Mouse (Mus musculus) lung, postnatal 25 days (tissue): ENCODE results near the gene Hoxb4.

ENCODE experiments used
- DNase-seq: peaks from one replicate; pipeline ENCODE4 v3.0.0; 2022; ENCODE audit warnings: low spot score

Gene Hoxb4

GRCm38 (mm10) chr11:96317608-96318367 is at the start of gene Hoxb4:
TSS of gene Hoxb4 (plus strand) at chr11:96318267.
- DNase-seq: no peak

- no peak for DNase-seq
Observed at GRCm38 (mm10) chr11:96269869-96270268, 48.2 kb upstream of the Hoxb4 start.

- no peak for DNase-seq
Observed at GRCm38 (mm10) chr11:96270996-96271540, 47.0 kb upstream of the Hoxb4 start, which contains the start of gene Hoxb9. TSS of gene Hoxb9 (plus strand) at chr11:96271457.

- no peak for DNase-seq
Observed at GRCm38 (mm10) chr11:96271541-96272011, 46.5 kb upstream of the Hoxb4 start.

- DNase-seq: no peak
Observed at GRCm38 (mm10) chr11:96272024-96272921, 45.8 kb upstream of the Hoxb4 start.

GRCm38 (mm10) chr11:96274428-96274827 is 43.6 kb upstream of the Hoxb4 start:
- no peak for DNase-seq

- no peak for DNase-seq
Observed at GRCm38 (mm10) chr11:96275896-96276295, 42.2 kb upstream of the Hoxb4 start.

- no peak for DNase-seq
Observed at GRCm38 (mm10) chr11:96277151-96278044, 40.7 kb upstream of the Hoxb4 start.

- DNase-seq: no peak
Observed at GRCm38 (mm10) chr11:96278324-96278723, 39.7 kb upstream of the Hoxb4 start.

GRCm38 (mm10) chr11:96278773-96279172 is 39.3 kb upstream of the Hoxb4 start:
- DNase-seq: peak; percentile 85

- DNase-seq: no peak
Observed at GRCm38 (mm10) chr11:96279421-96280233, 38.4 kb upstream of the Hoxb4 start.

GRCm38 (mm10) chr11:96280399-96281378 is 37.4 kb upstream of the Hoxb4 start:
- DNase-seq: no peak

GRCm38 (mm10) chr11:96281396-96281795 is 36.7 kb upstream of the Hoxb4 start:
- no peak for DNase-seq

GRCm38 (mm10) chr11:96281855-96282570 is 36.1 kb upstream of the Hoxb4 start, which contains the start of gene Hoxb8:
TSS of gene Hoxb8 (plus strand) at chr11:96281905.
- DNase-seq: no peak

GRCm38 (mm10) chr11:96282795-96283430 is 35.2 kb upstream of the Hoxb4 start:
- no peak for DNase-seq

- DNase-seq: no peak
Observed at GRCm38 (mm10) chr11:96284041-96284749, 33.9 kb upstream of the Hoxb4 start.
